Mouse (Mus musculus): ENCODE measurements around the gene Tspan14.

Gene Tspan14

GRCm38 (mm10) chr14:40975127-40975721 is 8.6 kb upstream of the Tspan14 start:
- peak; percentile 24 for DNase-seq (ENCODE audit: low spot score)

- no peak for DNase-seq (ENCODE audit: low spot score)
These were observed 1.4 kb upstream of the Tspan14 start for GRCm38 (mm10) chr14:40968051-40968450.

GRCm38 (mm10) chr14:40967598-40967900 is 942 bp upstream of the Tspan14 start:
- DNase-seq (ENCODE audit: low spot score), result no peak

- DNase-seq (ENCODE audit: low spot score), result peak; percentile 98
These were observed 423 bp upstream of the Tspan14 start for GRCm38 (mm10) chr14:40966862-40967597.

- DNase-seq (ENCODE audit: low spot score), result no peak
These were observed 875 bp downstream of the Tspan14 start for GRCm38 (mm10) chr14:40965507-40966356.

GRCm38 (mm10) chr14:40964881-40965280 is 1.7 kb downstream of the Tspan14 start:
- no peak for DNase-seq (ENCODE audit: low spot score)

- DNase-seq (ENCODE audit: low spot score), result no peak
These were observed 2.4 kb downstream of the Tspan14 start for GRCm38 (mm10) chr14:40964214-40964610.

- no peak for DNase-seq (ENCODE audit: low spot score)
These were observed 3.0 kb downstream of the Tspan14 start for GRCm38 (mm10) chr14:40963501-40964213.

- no peak for DNase-seq (ENCODE audit: low spot score)
These were observed 4.0 kb downstream of the Tspan14 start for GRCm38 (mm10) chr14:40962365-40963290.

GRCm38 (mm10) chr14:40960237-40960636 is 6.4 kb downstream of the Tspan14 start:
- DNase-seq (ENCODE audit: low spot score), result no peak

GRCm38 (mm10) chr14:40959586-40959985 is 7.0 kb downstream of the Tspan14 start:
- no peak for DNase-seq (ENCODE audit: low spot score)

- no peak for DNase-seq (ENCODE audit: low spot score)
These were observed 7.6 kb downstream of the Tspan14 start for GRCm38 (mm10) chr14:40958986-40959381.

GRCm38 (mm10) chr14:40958083-40958985 is 8.3 kb downstream of the Tspan14 start:
- peak; percentile 35 for DNase-seq (ENCODE audit: low spot score)

GRCm38 (mm10) chr14:40957607-40958006 is 9.0 kb downstream of the Tspan14 start:
- no peak for DNase-seq (ENCODE audit: low spot score)

- no peak for DNase-seq (ENCODE audit: low spot score)
These were observed 10.1 kb downstream of the Tspan14 start for GRCm38 (mm10) chr14:40956252-40957146.

- no peak for DNase-seq (ENCODE audit: low spot score)
These were observed 10.9 kb downstream of the Tspan14 start for GRCm38 (mm10) chr14:40955596-40956251.

- no peak for DNase-seq (ENCODE audit: low spot score)
These were observed 11.5 kb downstream of the Tspan14 start for GRCm38 (mm10) chr14:40955146-40955545.

- DNase-seq (ENCODE audit: low spot score), result no peak
These were observed 13.2 kb downstream of the Tspan14 start for GRCm38 (mm10) chr14:40953381-40953780.

GRCm38 (mm10) chr14:40952715-40953114 is 13.9 kb downstream of the Tspan14 start:
- no peak for DNase-seq (ENCODE audit: low spot score)
